Mouse (Mus musculus): ENCODE measurements around the gene Avil.

DNA sequence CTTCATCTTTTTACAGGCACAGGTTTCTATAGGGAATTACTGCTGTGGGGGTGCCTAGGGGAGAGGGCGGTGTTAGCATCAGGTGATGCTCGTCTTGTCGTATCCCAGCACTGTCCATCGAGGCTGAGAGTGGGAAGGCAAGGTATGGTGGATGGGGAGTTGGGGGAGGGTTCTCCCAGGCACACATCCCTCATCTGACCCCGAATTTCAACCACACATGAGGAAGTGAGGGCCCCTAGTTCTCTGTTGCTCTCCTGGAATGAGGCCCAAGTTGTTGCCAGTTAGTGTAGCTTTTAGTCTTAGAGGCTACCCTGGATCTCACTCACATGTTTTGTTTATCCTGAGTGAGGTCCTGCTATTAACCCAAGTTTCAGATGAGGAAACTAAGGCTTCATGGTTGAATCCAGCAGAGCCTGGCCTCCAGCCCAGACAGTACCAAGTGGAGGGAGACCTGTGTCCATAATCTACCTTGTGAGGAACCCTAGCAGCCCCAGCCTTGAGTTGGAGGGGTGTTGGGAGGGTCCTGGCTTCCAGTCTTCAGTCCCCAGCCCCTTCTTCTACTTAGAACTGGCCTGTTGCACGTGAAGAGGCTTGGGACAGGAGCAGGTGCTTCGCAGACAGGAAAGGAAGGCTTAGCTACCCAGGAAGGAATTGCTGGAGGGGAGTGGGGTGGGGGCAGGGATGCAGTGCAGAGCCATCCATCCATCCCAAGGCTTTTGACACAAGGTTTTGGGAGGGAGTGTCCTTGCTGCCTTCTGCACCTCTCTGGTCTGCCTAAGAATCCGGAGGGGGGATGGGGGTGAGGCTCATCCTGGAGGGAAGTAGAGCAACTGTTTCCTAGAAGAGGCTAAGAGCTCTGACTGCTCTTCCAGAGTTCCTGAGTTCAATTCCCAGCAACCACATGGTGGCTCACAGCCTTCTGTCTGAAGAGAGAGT is 13.1 kb upstream of the Avil start:
- TF ChIP-seq POLR2A (IDR thresholded peaks at IDR 0.05; ENCODE audit: borderline replicate concordance, control insufficient read depth, low read depth, low read length) (no peak), CTCF (IDR thresholded peaks at IDR 0.05; ENCODE audit: control insufficient read depth, insufficient read depth, low read length) (no peak)
